Mouse (Mus musculus): ENCODE data around the gene Fam83g.

DNA sequence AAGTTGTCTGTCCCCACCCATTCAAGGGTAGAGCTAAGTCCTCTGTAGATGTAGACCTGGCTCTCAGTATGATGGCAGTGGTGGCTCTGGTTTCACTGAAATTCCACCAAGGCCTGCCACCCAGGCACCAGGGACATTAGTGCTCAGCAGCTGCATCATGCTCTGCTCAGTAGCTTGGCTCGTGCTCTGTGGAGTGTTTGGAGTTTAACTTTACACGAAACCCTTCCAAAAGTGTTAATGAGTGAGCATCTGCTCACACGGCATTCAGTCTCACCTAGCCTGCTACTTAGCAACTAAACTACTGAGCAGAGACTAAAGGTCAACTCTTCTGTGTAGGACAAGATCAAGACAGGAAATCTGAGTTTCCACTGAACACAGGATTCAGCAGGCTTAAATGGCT lies 36.7 kb downstream of the Fam83g start, which contains the start of gene Slc5a10:
- no peak for TF ChIP-seq CTCF (IDR thresholded peaks at IDR 0.05; ENCODE audit: borderline replicate concordance, insufficient read depth, low read length)
- no peak for TF ChIP-seq POLR2A (IDR thresholded peaks at IDR 0.05; ENCODE audit: low read depth, low read length)

Measured in embryonic fibroblast, embryonic 13.5 days (primary cell).